Mouse (Mus musculus): ENCODE measurements at regions not wholly inside any gene's neighbourhood (a gene's known extent, or its start where the extent isn't known, plus 50 kb on each side); places are given as distances from the start of the nearest gene placed in this dataset.

DNA sequence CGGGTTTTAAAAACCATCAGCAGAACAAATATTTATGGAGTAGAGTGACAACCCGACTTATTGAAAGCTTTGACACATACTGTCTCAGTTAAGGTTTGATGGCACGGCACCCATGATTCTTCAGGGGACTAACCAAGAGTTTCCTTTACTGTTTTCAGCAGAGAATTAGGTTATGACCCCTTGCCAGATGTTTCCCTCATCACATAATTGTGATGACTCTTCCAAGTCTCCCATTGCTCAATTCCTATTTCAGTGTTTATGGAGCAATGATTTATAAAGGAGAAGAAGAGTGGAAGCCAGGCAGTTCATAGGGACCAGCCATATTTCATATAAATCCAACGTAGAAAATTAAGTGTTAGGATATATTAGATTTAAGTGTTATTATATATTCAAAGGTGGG, 181.4 kb upstream of the Adgrl2 start:
- no peak for TF ChIP-seq CTCF (IDR thresholded peaks at IDR 0.05; ENCODE audit: extremely low read depth, insufficient read length, insufficient replicate concordance, low read depth, low read length)
- no peak for TF ChIP-seq POLR2A (IDR thresholded peaks at IDR 0.05; ENCODE audit: low read depth, low read length)
